Mouse (Mus musculus) MEL (cell line): ENCODE results near the gene Adam1b.

Experiments used
- CHD1 ChIP-seq: IDR thresholded peaks from 2 replicates; pipeline ENCODE4 v1.6.1; 2012; ENCODE audit warnings: low read depth, mild to moderate bottlenecking, inconsistent platforms, low read length, improper control_type of control experiment
- CTCF ChIP-seq, 3 experiments: IDR thresholded peaks in 2 of 3; conservative IDR thresholded peaks in 1 of 3; 2 replicates each; pipeline ENCODE4 v1.5.1; 2011 to 2012; ENCODE audit warnings: low read length in 3 of 3, low read depth in 2 of 3, mild to moderate bottlenecking in 2 of 3, improper control_type of control experiment in 1 of 3, inconsistent platforms in 1 of 3, mixed read lengths in 1 of 3, moderate library complexity in 1 of 3; ENCODE audit not compliant: control insufficient read depth in 1 of 3, insufficient read depth in 1 of 3, poor library complexity in 1 of 3, severe bottlenecking in 1 of 3
- EP300 ChIP-seq, 2 experiments: IDR thresholded peaks; 2 replicates each; pipeline ENCODE4 v1.6.1; 2011; ENCODE audit warnings: improper control_type of control experiment in 2 of 2, low read length in 2 of 2, low read depth in 1 of 2, mild to moderate bottlenecking in 1 of 2
- GABPA ChIP-seq: IDR thresholded peaks from 2 replicates; pipeline ENCODE4 v1.6.1; 2012; ENCODE audit warnings: low read depth, mild to moderate bottlenecking, inconsistent platforms, low read length, improper control_type of control experiment, moderate library complexity
- GATA1 ChIP-seq: IDR thresholded peaks from 2 replicates; pipeline ENCODE4 v1.6.1; 2011; ENCODE audit warnings: low read depth, low read length, improper control_type of control experiment
- NELFE ChIP-seq: IDR thresholded peaks from 2 replicates; pipeline ENCODE4 v1.6.1; 2011; ENCODE audit warnings: low read depth, low read length, improper control_type of control experiment
- POLR2A ChIP-seq, 2 experiments: IDR thresholded peaks; 2 replicates each; pipeline ENCODE4 v1.6.1; 2011 to 2012; ENCODE audit warnings: low read length in 2 of 2, mild to moderate bottlenecking in 2 of 2, control low read depth in 1 of 2, improper control_type of control experiment in 1 of 2, low read depth in 1 of 2, moderate library complexity in 1 of 2; ENCODE audit not compliant: control insufficient read depth in 1 of 2, insufficient read depth in 1 of 2, poor library complexity in 1 of 2
- SIN3A ChIP-seq: IDR thresholded peaks from 2 replicates; pipeline ENCODE4 v1.6.1; 2012; ENCODE audit warnings: low read length, improper control_type of control experiment, inconsistent platforms
- TAL1 ChIP-seq: IDR thresholded peaks from 2 replicates; pipeline ENCODE4 v1.6.1; 2012; ENCODE audit warnings: mild to moderate bottlenecking, inconsistent platforms, low read length, moderate library complexity, mixed read lengths
- UBTF ChIP-seq: IDR thresholded peaks from 2 replicates; pipeline ENCODE4 v1.6.1; 2012; ENCODE audit warnings: low read depth, mild to moderate bottlenecking, inconsistent platforms, low read length, improper control_type of control experiment, moderate library complexity, borderline replicate concordance; ENCODE audit not compliant: insufficient read depth
- USF1 ChIP-seq: IDR thresholded peaks from 2 replicates; pipeline ENCODE4 v1.6.1; 2014; ENCODE audit warnings: low read depth, mild to moderate bottlenecking, inconsistent platforms, low read length, improper control_type of control experiment, moderate library complexity
- ZKSCAN1 ChIP-seq: IDR thresholded peaks from 2 replicates; pipeline ENCODE4 v1.6.1; 2012; ENCODE audit warnings: low read depth, mild to moderate bottlenecking, inconsistent platforms, low read length, improper control_type of control experiment, moderate library complexity

DNA sequence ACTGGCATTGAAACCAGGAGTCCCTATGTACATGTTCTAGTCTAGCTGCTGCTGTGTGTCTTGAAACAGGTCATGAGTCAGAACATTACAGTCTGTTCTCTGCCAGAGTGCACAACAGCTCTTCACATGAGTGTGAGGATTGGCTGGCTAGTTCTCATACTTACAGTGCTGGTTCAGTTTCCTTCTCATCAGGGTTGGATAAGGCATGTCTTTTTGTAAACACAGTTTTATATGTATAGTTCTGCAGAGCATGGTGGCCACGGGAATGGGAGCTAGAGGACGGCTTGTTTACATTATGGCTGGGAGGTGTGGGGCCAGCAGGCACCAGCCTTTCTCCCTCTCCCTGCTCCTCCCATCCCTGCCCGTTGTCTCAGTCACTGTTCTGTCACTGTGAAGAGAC lies 33.7 kb downstream of the Adam1b start:
- TF ChIP-seq ZKSCAN1 (no peak), CTCF (IDR thresholded peaks at IDR 0.05 in 2 of 3, conservative IDR thresholded peaks at IDR 0.05 in 1 of 3; ENCODE audit: control insufficient read depth in 1 of 3, insufficient read depth in 1 of 3, low read depth in 2 of 3, low read length in 3 of 3, poor library complexity in 1 of 3, severe bottlenecking in 1 of 3) (no peak), EP300 (IDR thresholded peaks at IDR 0.05; ENCODE audit: low read depth in 1 of 2, low read length in 2 of 2) (no peak), SIN3A (no peak), TAL1 (no peak), POLR2A (IDR thresholded peaks at IDR 0.05; ENCODE audit: control insufficient read depth in 1 of 2, insufficient read depth in 1 of 2, low read depth in 1 of 2, low read length in 2 of 2, poor library complexity in 1 of 2) (no peak), CHD1 (no peak), GATA1 (no peak), USF1 (no peak), NELFE (no peak), GABPA (no peak), UBTF (no peak)
